In the genomic region with DNA sequence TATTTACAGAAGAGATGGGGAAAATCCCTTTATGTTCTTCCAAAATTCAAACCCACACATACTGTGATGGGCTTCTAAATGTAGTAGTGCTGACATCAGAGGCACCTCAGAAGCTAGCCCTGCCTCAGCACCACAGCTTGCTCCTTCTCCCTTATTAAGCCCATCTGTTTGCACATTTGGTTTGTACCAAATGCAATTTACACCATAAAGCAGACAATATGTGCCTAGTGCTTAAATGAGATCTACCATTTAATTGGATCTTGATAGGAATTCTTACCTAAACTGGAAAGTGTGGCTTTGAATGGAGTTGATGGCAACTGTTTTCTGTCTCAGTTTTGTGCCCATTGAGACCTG, we compare ENCODE assay signal across 9 mouse cellular contexts.
A peak's percentile ranks its signal among the peaks of the same experiment; 100 is the strongest.
DNase-seq lines count a peak whose midpoint lies in the region; ATAC-seq and TF ChIP-seq lines count a peak whose summit lies in the region.
"Had no signal": no experiment of that assay in that cellular context is flagged by ENCODE, and none has a peak within 500 bp of the region (broad histone marks: within the 10 kb centered on the region; RNA-seq: fewer than 3 reads in every experiment).

No protein-coding gene starts in this region.

- H3K27ac ChIP-seq in kidney, adult 2 months (ENCODE audit: insufficient read depth, low read depth, low read length): peak overlapping the region; percentile 78; the same call in 1 of the 2 replicates
- peak overlapping the region; percentile 92 for H3K27ac ChIP-seq in forebrain, embryonic 13.5 days
- peak overlapping the region; percentile 65 for H3K27ac ChIP-seq in midbrain, embryonic 12.5 days (replicated peaks)
- no peak overlapping the region for H3K27ac ChIP-seq in liver, embryonic 11.5 days (ENCODE audit: low read depth, low read length)

- no peak for TF ChIP-seq CTCF in kidney, adult 2 months (conservative IDR thresholded peaks at IDR 0.05; ENCODE audit: insufficient read depth, insufficient read length, low read depth, low read length)

- peaks cover 12% of the 10 kb centered on the region; the same call in 1 of the 2 replicates for H3K4me1 ChIP-seq in kidney, adult 2 months (ENCODE audit: control insufficient read depth, insufficient read depth, low read length)
- H3K4me1 ChIP-seq in forebrain, embryonic 13.5 days: peaks cover 67% of the 10 kb centered on the region
- H3K4me1 ChIP-seq in midbrain, embryonic 12.5 days: peaks cover 18% of the 10 kb centered on the region
- H3K4me1 ChIP-seq in liver, embryonic 11.5 days (replicated peaks; ENCODE audit: control insufficient read depth, insufficient read depth, low read length): peaks cover 12% of the 10 kb centered on the region

- H3K4me2 ChIP-seq in forebrain, embryonic 13.5 days: peak overlapping the region; percentile 57
- H3K4me2 ChIP-seq in midbrain, embryonic 12.5 days (replicated peaks): peak overlapping the region; percentile 44; the same call in 1 of the 2 replicates
- no peak overlapping the region; the same call in 1 of the 2 replicates for H3K4me2 ChIP-seq in liver, embryonic 11.5 days

- no peaks in the 10 kb centered on the region; the same call in 1 of the 2 replicates for H3K9me3 ChIP-seq in forebrain, embryonic 13.5 days (replicated peaks)
- H3K9me3 ChIP-seq in midbrain, embryonic 12.5 days: no peaks in the 10 kb centered on the region
- no peaks in the 10 kb centered on the region for H3K9me3 ChIP-seq in liver, embryonic 11.5 days (ENCODE audit: control insufficient read depth, low read length)
- H3K9me3 ChIP-seq: limb, embryonic 13.5 days had no signal

- H3K4me3 ChIP-seq in kidney, adult 2 months (ENCODE audit: insufficient read depth, low read depth, low read length): no peak overlapping the region
- H3K4me3 ChIP-seq in forebrain, embryonic 13.5 days: no peak overlapping the region
- H3K4me3 ChIP-seq in midbrain, embryonic 12.5 days: no peak overlapping the region
- H3K4me3 ChIP-seq in liver, embryonic 11.5 days (ENCODE audit: low read depth, low read length): no peak overlapping the region

- DNase-seq in kidney, adult 2 months: no peak
- DNase-seq in kidney, postnatal 10 days: no peak
- DNase-seq in cerebellum, adult 9-11 months: peak; percentile 61
- no peak for DNase-seq in liver, embryonic 11.5 days (ENCODE audit: low spot score)
- no peak for DNase-seq in retina, embryonic 14.5 days (ENCODE audit: low spot score)
- DNase-seq in gastrocnemius, adult 8-10 months (ENCODE audit: low spot score in 2 of 2): no peak

- H3K27me3 ChIP-seq in kidney, adult 2 months (replicated peaks; ENCODE audit: control insufficient read depth, insufficient read depth, low read length): no peaks in the 10 kb centered on the region
- H3K27me3 ChIP-seq in forebrain, embryonic 13.5 days: no peaks in the 10 kb centered on the region
- peaks cover 3% of the 10 kb centered on the region; the same call in 1 of the 2 replicates for H3K27me3 ChIP-seq in midbrain, embryonic 12.5 days
- H3K27me3 ChIP-seq in liver, embryonic 11.5 days (replicated peaks; ENCODE audit: control insufficient read depth, insufficient read depth, low read length): no peaks in the 10 kb centered on the region
- H3K27me3 ChIP-seq: limb, embryonic 13.5 days had no signal

- no peaks in the 10 kb centered on the region for H3K36me3 ChIP-seq in kidney, adult 2 months (ENCODE audit: control insufficient read depth, insufficient read depth, low read length)
- H3K36me3 ChIP-seq in forebrain, embryonic 13.5 days (ENCODE audit: poor library complexity, severe bottlenecking): no peaks in the 10 kb centered on the region
- no peaks in the 10 kb centered on the region for H3K36me3 ChIP-seq in midbrain, embryonic 12.5 days
- no peaks in the 10 kb centered on the region for H3K36me3 ChIP-seq in liver, embryonic 11.5 days (ENCODE audit: control insufficient read depth, insufficient read depth, low read length)
- H3K36me3 ChIP-seq: limb, embryonic 13.5 days had no signal

- peak overlapping the region; percentile 55; the same call in 1 of the 2 replicates for H3K9ac ChIP-seq in forebrain, embryonic 13.5 days
- 0 out of 2 replicates have a peak overlapping the region, but pooled peaks have one; percentile 2 for H3K9ac ChIP-seq in midbrain, embryonic 12.5 days (replicated peaks)
- no peak overlapping the region for H3K9ac ChIP-seq in liver, embryonic 11.5 days (ENCODE audit: low read depth, low read length)

- TF ChIP-seq POLR2A in kidney, adult 2 months (IDR thresholded peaks at IDR 0.05; ENCODE audit: low read depth, low read length): no peak

- ATAC-seq in forebrain, embryonic 13.5 days: peak; percentile 50; the same call in 1 of the 2 replicates
- ATAC-seq in midbrain, embryonic 12.5 days (ENCODE audit: low FRiP score, low read depth): no peak
- no peak for ATAC-seq in liver, embryonic 11.5 days (replicated peaks; ENCODE audit: low FRiP score)
